29 mouse cellular contexts compared by ENCODE assay signal in genomic region chr1:186663412-186663811, GRCm38 (mm10). TPM values are rescaled to one million over a fixed set of nuclear protein-coding genes. Genes with fewer than 3 reads are reported as not detected.
DNase-seq lines count a peak whose midpoint lies in the region; ATAC-seq lines count a peak whose summit lies in the region.
"Had no signal": no experiment of that assay in that cellular context is flagged by ENCODE, and none has a peak within 500 bp of the region (broad histone marks: within the 10 kb centered on the region; RNA-seq: fewer than 3 reads in every experiment).

No protein-coding gene starts in this region.

- ATAC-seq in heart, embryonic 13.5 days (ENCODE audit: extremely low read depth, insufficient number of reproducible peaks, low FRiP score, low TSS enrichment): peak; percentile 64; the same call in 1 of the 2 replicates
- ATAC-seq in lung, embryonic 15.5 days (ENCODE audit: borderline replicate concordance, extremely low read depth, low FRiP score, low TSS enrichment): peak; percentile 71
- no peak for ATAC-seq in kidney, embryonic 16.5 days (ENCODE audit: low FRiP score, low TSS enrichment)
- ATAC-seq: forebrain, embryonic 15.5 days; hindbrain, embryonic 16.5 days; intestine, embryonic 15.5 days; Patski had no signal

- intact Hi-C loops in heart, postnatal 36 days (cut with DNase I): no loop called here

- H3K9ac ChIP-seq in heart, embryonic 13.5 days: no peak overlapping the region; the same call in 1 of the 2 replicates
- no peak overlapping the region for H3K9ac ChIP-seq in lung, embryonic 15.5 days
- no peak overlapping the region for H3K9ac ChIP-seq in kidney, embryonic 16.5 days (replicated peaks; ENCODE audit: low read length)
- H3K9ac ChIP-seq: forebrain, embryonic 15.5 days; intestine, embryonic 15.5 days; limb, embryonic 13.5 days; liver, embryonic 15.5 days; midbrain, embryonic 12.5 days; neural tube, embryonic 15.5 days had no signal

- H3K4me2 ChIP-seq in heart, embryonic 13.5 days: peak overlapping the region; percentile 60
- H3K4me2 ChIP-seq in lung, embryonic 15.5 days: no peak overlapping the region
- H3K4me2 ChIP-seq in kidney, embryonic 16.5 days (replicated peaks; ENCODE audit: low read depth, low read length): no peak overlapping the region
- H3K4me2 ChIP-seq: forebrain, embryonic 15.5 days; intestine, embryonic 15.5 days; limb, embryonic 13.5 days; liver, embryonic 15.5 days; midbrain, embryonic 12.5 days; neural tube, embryonic 15.5 days had no signal

- peaks cover 14% of the 10 kb centered on the region for H3K36me3 ChIP-seq in heart, embryonic 13.5 days
- H3K36me3 ChIP-seq in lung, embryonic 15.5 days: 0 out of 2 replicates have a peak, but pooled peaks cover 3% of the 10 kb centered on the region
- no peaks in the 10 kb centered on the region for H3K36me3 ChIP-seq in kidney, embryonic 16.5 days (ENCODE audit: insufficient read depth, low read length)
- H3K36me3 ChIP-seq: embryonic facial prominence, embryonic 10.5 days; forebrain, embryonic 15.5 days; G1E; hindbrain, embryonic 10.5 days; intestine, embryonic 15.5 days; liver, embryonic 15.5 days; midbrain, embryonic 12.5 days; neural tube, embryonic 15.5 days had no signal

- H3K27ac ChIP-seq in heart, embryonic 13.5 days (replicated peaks): peak overlapping the region; percentile 90
- H3K27ac ChIP-seq in lung, embryonic 15.5 days: peak overlapping the region; percentile 42; the same call in 1 of the 2 replicates
- H3K27ac ChIP-seq in kidney, embryonic 16.5 days (ENCODE audit: low read length): no peak overlapping the region
- H3K27ac ChIP-seq: embryonic facial prominence, embryonic 10.5 days; forebrain, embryonic 15.5 days; hindbrain, embryonic 10.5 days; intestine, embryonic 15.5 days; limb, embryonic 13.5 days; liver, embryonic 15.5 days; midbrain, embryonic 12.5 days; neural tube, embryonic 15.5 days had no signal

- no peak for DNase-seq in heart, postnatal 36 days
- no peak for DNase-seq in lung, postnatal 25 days (ENCODE audit: low spot score)
- DNase-seq in heart, postnatal 4 days: peak; percentile 56
- DNase-seq in lung, postnatal 36 days: peak; percentile 37
- DNase-seq: adrenal gland, adult 2 months; B cell, adult 2 months; cerebellum, adult 11-12 months; cerebellum, postnatal 10 days; gastrocnemius, postnatal 36 days; kidney, postnatal 36 days; right cerebral cortex, adult 18-20 months; thymus, adult 18-20 months; thymus, postnatal 36 days had no signal

- H3K9me3 ChIP-seq in heart, embryonic 13.5 days: no peaks in the 10 kb centered on the region
- H3K9me3 ChIP-seq in lung, embryonic 15.5 days: no peaks in the 10 kb centered on the region
- H3K9me3 ChIP-seq in kidney, embryonic 16.5 days (ENCODE audit: low read length): no peaks in the 10 kb centered on the region
- H3K9me3 ChIP-seq: embryonic facial prominence, embryonic 10.5 days; forebrain, embryonic 15.5 days; hindbrain, embryonic 10.5 days; intestine, embryonic 15.5 days; limb, embryonic 13.5 days; liver, embryonic 15.5 days; midbrain, embryonic 12.5 days; neural tube, embryonic 15.5 days had no signal

- H3K4me1 ChIP-seq in heart, embryonic 13.5 days: peaks cover 86% of the 10 kb centered on the region
- H3K4me1 ChIP-seq in lung, embryonic 15.5 days: peaks cover 27% of the 10 kb centered on the region
- H3K4me1 ChIP-seq in kidney, embryonic 16.5 days (ENCODE audit: insufficient read depth, low read length): no peaks in the 10 kb centered on the region
- H3K4me1 ChIP-seq: hindbrain, embryonic 10.5 days; intestine, embryonic 15.5 days; liver, embryonic 15.5 days; midbrain, embryonic 12.5 days had no signal

- no peaks in the 10 kb centered on the region for H3K27me3 ChIP-seq in heart, embryonic 13.5 days (replicated peaks)
- no peaks in the 10 kb centered on the region for H3K27me3 ChIP-seq in lung, embryonic 15.5 days
- H3K27me3 ChIP-seq in kidney, embryonic 16.5 days (ENCODE audit: insufficient read depth, low read length): no peaks in the 10 kb centered on the region
- H3K27me3 ChIP-seq: CH12.LX; forebrain, embryonic 15.5 days; intestine, embryonic 15.5 days; limb, embryonic 13.5 days; liver, embryonic 15.5 days; midbrain, embryonic 12.5 days; neural tube, embryonic 15.5 days; Patski had no signal

- peak overlapping the region; percentile 21 for H3K4me3 ChIP-seq in heart, embryonic 13.5 days
- H3K4me3 ChIP-seq in lung, embryonic 15.5 days: no peak overlapping the region
- H3K4me3 ChIP-seq in kidney, embryonic 16.5 days (ENCODE audit: low read length): no peak overlapping the region
- H3K4me3 ChIP-seq: embryonic facial prominence, embryonic 10.5 days; forebrain, embryonic 15.5 days; hindbrain, embryonic 10.5 days; intestine, embryonic 15.5 days; limb, embryonic 13.5 days; liver, embryonic 15.5 days; midbrain, embryonic 12.5 days; neural tube, embryonic 15.5 days had no signal

- 14% methylated on average over 11 of the region's 11 CpGs for WGBS in heart, embryonic 13.5 days
- whole genome bisulfite sequencing in lung, embryonic 15.5 days: 45% methylated on average over 11 of the region's 11 CpGs
- WGBS in kidney, embryonic 16.5 days: 88% methylated on average over 11 of the region's 11 CpGs

RNA-seq across cellular contexts. Expression of gene Tgfb2, which starts 42.4 kb away (rescaled TPM):
- 62.1 and 63.5 TPM in 2 replicates for polyA plus RNA-seq in heart, embryonic 13.5 days (2015; fragmentation: Nextera tagmentation; extraction: Ambion mirVana)
- total RNA-seq in heart, postnatal 36 days (2021): 1 to 10 TPM; 4.2 to 8.1 TPM
- 83.8 and 89.9 TPM in 2 replicates for polyA plus RNA-seq in lung, embryonic 15.5 days (2015; fragmentation: Nextera tagmentation; extraction: Ambion mirVana)
- total RNA-seq in heart, postnatal 4 days (2021): 10 to 100 TPM; 28.7 to 31.6 TPM
- polyA plus RNA-seq in kidney, embryonic 16.5 days (2015; fragmentation: Nextera tagmentation; extraction: Ambion mirVana): 17.5 and 20.6 TPM in 2 replicates
- total RNA-seq: megakaryocyte, adult 5-6 weeks had no signal

Comparison
In these comparisons a context has a peak if more than half of its experiments do, and no peak if none do; other contexts are left out.
1. DNase-seq: peak in heart, postnatal 4 days (single experiment) and lung, postnatal 36 days (single experiment); none in heart, postnatal 36 days (0 of 2) and lung, postnatal 25 days (single experiment).